Mouse (Mus musculus) A20 (cell line): ENCODE results near the gene Glp2r.

ENCODE experiments used
- DNase-seq: peaks from one replicate; pipeline ENCODE4 v3.0.0-alpha.2; 2011; ENCODE audit warnings: low read depth, low spot score

Gene Glp2r

GRCm38 (mm10) chr11:67636905-67637586, 133.9 kb downstream of the Glp2r start:
- DNase-seq: no peak

- DNase-seq: no peak
Measured at GRCm38 (mm10) chr11:67636201-67636600, 134.8 kb downstream of the Glp2r start.

- DNase-seq: no peak
Measured at GRCm38 (mm10) chr11:67633620-67634229, 137.2 kb downstream of the Glp2r start.

- DNase-seq: no peak
Measured at GRCm38 (mm10) chr11:67632906-67633305, 138.0 kb downstream of the Glp2r start.

- DNase-seq: no peak
Measured at GRCm38 (mm10) chr11:67628522-67628921, 142.4 kb downstream of the Glp2r start.

- DNase-seq: no peak
Measured at GRCm38 (mm10) chr11:67627179-67627578, 143.8 kb downstream of the Glp2r start.

- DNase-seq: no peak
Measured at GRCm38 (mm10) chr11:67622340-67622739, 148.6 kb downstream of the Glp2r start.

GRCm38 (mm10) chr11:67616557-67617239, 154.3 kb downstream of the Glp2r start:
- DNase-seq: no peak

GRCm38 (mm10) chr11:67612158-67612839, 158.7 kb downstream of the Glp2r start:
- no peak for DNase-seq
